Mouse (Mus musculus): Measurements from ENCODE around the gene Gm3043. TPM values are rescaled to one million over a fixed set of nuclear protein-coding genes. Genes with fewer than 3 reads are reported as not detected.
"Not testable (repeated sequence)": the region's sequence is repeated elsewhere in the genome, so short reads cannot be mapped to it uniquely, and the experiment has no call there.

Gm3043 gene
- not detected for total RNA-seq (2022)

DNA sequence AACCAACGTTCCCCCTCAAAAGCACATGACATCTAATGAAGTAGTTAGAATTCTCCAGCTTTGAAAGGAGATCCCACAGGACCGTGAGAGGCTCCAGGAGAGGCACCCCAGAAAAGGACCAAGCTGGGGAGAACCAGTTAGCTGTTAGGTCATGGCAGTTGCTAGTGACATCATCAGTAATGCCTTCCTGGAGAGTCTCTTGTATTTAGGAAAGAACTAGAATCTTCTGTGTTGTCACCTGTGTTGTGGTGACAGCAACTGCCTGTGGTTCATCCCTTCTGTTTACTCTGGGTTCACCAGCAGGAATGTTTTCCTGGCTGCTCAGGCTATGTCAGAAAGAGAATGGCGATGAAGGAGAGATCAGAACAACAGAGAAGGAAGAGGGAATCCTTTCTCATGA lies at the start of gene Gm3043:
Gene Gm3043, plus strand, starts transcription at position 301 of the 400 bp plus-strand sequence.
- DNase-seq (ENCODE audit: low spot score in 2 of 2): not testable (repeated sequence)

DNA sequence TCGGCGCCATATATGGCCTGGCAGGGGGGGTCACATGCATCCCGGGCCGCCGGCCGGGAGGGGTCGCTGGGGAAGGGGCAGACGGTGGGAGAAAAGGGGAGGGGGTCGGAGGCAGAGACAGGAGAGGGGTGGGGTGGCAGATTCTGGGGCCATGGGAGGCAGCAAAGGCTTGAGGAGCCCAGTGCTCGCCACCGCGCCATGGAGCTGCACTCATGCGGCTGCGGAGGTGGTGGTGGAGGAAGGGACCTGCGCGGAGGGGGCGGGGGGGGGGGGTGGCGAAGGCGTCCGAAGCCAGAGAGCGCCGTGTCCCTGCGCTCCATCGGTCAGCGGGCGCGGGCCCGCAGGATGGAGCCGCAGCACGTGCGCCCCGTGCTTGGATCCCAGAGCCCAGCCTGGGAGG lies 36.9 kb upstream of the Gm3043 start, which contains the start of gene Gm3020:
Gene Gm3020, plus strand, starts transcription at position 301 of the 400 bp plus-strand sequence.
- not testable (repeated sequence) for DNase-seq (ENCODE audit: low spot score in 2 of 2)

Other genes with a start within 250 kb of the Gm3043 start
- not detected for gene Gm10408, start 239.4 kb upstream of the Gm3043 start, total RNA-seq (2022)
- not detected for gene Gm3012, start 54.3 kb upstream of the Gm3043 start, total RNA-seq (2022)
- 1 to 10 TPM; 2.5 to 5.5 (median 3.5) TPM for gene Gm3020, start 36.8 kb upstream of the Gm3043 start, total RNA-seq (2022)
- 1 to 10 TPM in 2 of 4 experiments, under 1 TPM in 1, not detected in 1; 0.85 to 2.6 (median 1.5) TPM for gene Gm3002, start 121.3 kb downstream of the Gm3043 start, total RNA-seq (2022)
- gene Gm3033, start 157.5 kb downstream of the Gm3043 start, total RNA-seq (2022): 1 to 10 TPM in 1 of 4 experiments, not detected in 3; 1.1 TPM
- gene Gm2916, start 195.4 kb downstream of the Gm3043 start, total RNA-seq (2022): under 1 TPM in 1 of 4 experiments, not detected in 3; 0.30 TPM
- not detected for gene Gm3029, start 243.0 kb downstream of the Gm3043 start, total RNA-seq (2022)

Data from layer of hippocampus, adult 8-10 months (tissue).